Mouse (Mus musculus) spleen, postnatal 36 days (tissue): ENCODE measurements around the gene Gm21650.
"Not testable (repeated sequence)": the region's sequence is repeated elsewhere in the genome, so short reads cannot be mapped to it uniquely, and the experiment has no call there.

Source experiments
- DNase-seq, 2 experiments: peaks; one replicate each; pipeline ENCODE4 v3.0.0; 2022; ENCODE audit warnings: low spot score in 2 of 2, mixed read lengths in 1 of 2

Gene Gm21650

GRCm38 (mm10) chrY:77692508-77692907 is at the start of gene Gm21650:
Gene Gm21650 (plus strand): TSS chrY:77692808.
- DNase-seq: not testable (repeated sequence)
